ENCODE assay signal across 8 mouse cellular contexts in genomic region chr4:53440816-53441571, GRCm38 (mm10). TPM values are rescaled to one million over a fixed set of nuclear protein-coding genes. Genes with fewer than 3 reads are reported as not detected.
DNase-seq lines count a peak whose midpoint lies in the region; ATAC-seq and TF ChIP-seq lines count a peak whose summit lies in the region.

No protein-coding gene starts in this region.

- WGBS in hindbrain, embryonic 15.5 days, result 1% methylated on average over 45 of the region's 45 CpGs
- WGBS in macrophage (ENCODE audit: missing documents), result 4% methylated on average over 41 of the region's 45 CpGs

- DNase-seq in R1 (ENCODE audit: low read depth, low spot score), result peak; percentile 60
- peak; percentile 72 for DNase-seq in cerebellum, adult 8-10 months
- peak; percentile 54 to 57 for DNase-seq in frontal cortex, postnatal 14 days (ENCODE audit: low spot score in 2 of 2)
- peak; percentile 63 to 69 for DNase-seq in left cerebral cortex, adult 2 months (ENCODE audit: extremely low spot score in 1 of 2, low spot score in 2 of 2)
- DNase-seq in right cerebral cortex, adult 2 months (ENCODE audit: low spot score in 2 of 2), result peak; percentile 73
- DNase-seq in c-Kit-positive CD71-positive TER-119-positive erythroid progenitor cells, embryonic 14.5 days (ENCODE audit: low spot score), result no peak

- peak overlapping the region; percentile 97 for H3K4me3 ChIP-seq in hindbrain, embryonic 15.5 days
- peak overlapping the region; percentile 96 for H3K4me3 ChIP-seq in left cerebral cortex, adult 2 months
- peak overlapping the region; percentile 25 for H3K4me3 ChIP-seq in macrophage (ENCODE audit: inconsistent target)

- H3K79me2 ChIP-seq in macrophage (ENCODE audit: inconsistent target), result peaks cover 28% of the 10 kb centered on the region

- H3K27ac ChIP-seq in hindbrain, embryonic 15.5 days (replicated peaks), result peak overlapping the region; percentile 83
- peak overlapping the region; percentile 98 for H3K27ac ChIP-seq in left cerebral cortex, adult 2 months
- no peak overlapping the region for H3K27ac ChIP-seq in macrophage

- peak; percentile 40 for ATAC-seq in hindbrain, embryonic 15.5 days (ENCODE audit: low FRiP score, low read depth)

- H3K4me2 ChIP-seq in hindbrain, embryonic 15.5 days, result peak overlapping the region; percentile 81

- intact Hi-C loops in left cerebral cortex, adult 2 months (cut with DNase I), result loop anchor here (1.0 to 5.0 kb wide), 5 partner anchors 36 to 151 kb away; no protein-coding TSS in a partner anchor

- H3K36me3 ChIP-seq in hindbrain, embryonic 15.5 days, result no peaks in the 10 kb centered on the region
- H3K36me3 ChIP-seq in macrophage (ENCODE audit: inconsistent target), result no peaks in the 10 kb centered on the region

- H3K27me3 ChIP-seq in hindbrain, embryonic 15.5 days, result no peaks in the 10 kb centered on the region

- peak overlapping the region; percentile 79 for H3K9ac ChIP-seq in hindbrain, embryonic 15.5 days

- TF ChIP-seq CTCF in left cerebral cortex, adult 2 months (IDR thresholded peaks at IDR 0.05), result no peak; the same call in 1 of the 2 replicates

- H3K4me1 ChIP-seq in hindbrain, embryonic 15.5 days (replicated peaks), result peaks cover 33% of the 10 kb centered on the region

- no peaks in the 10 kb centered on the region for H3K9me3 ChIP-seq in hindbrain, embryonic 15.5 days

RNA-seq across cellular contexts. Expression of gene Slc44a1, which starts 0.8 kb away (rescaled TPM):
- polyA plus RNA-seq in hindbrain, embryonic 15.5 days (2015; fragmentation: Nextera tagmentation; extraction: Ambion mirVana), result 11.2 TPM in 2 replicates
- 10 to 100 TPM; 58.8 to 59.5 TPM for total RNA-seq in left cerebral cortex, adult 2 months (2021)
- total RNA-seq in macrophage (2018; cell fraction: chromatin; rRNA removed), result 100 to 1,000 TPM in 8 of 26 experiments, 10 to 100 TPM in 18; 15.3 to 654 (median 28.1) TPM
- 100 to 1,000 TPM in 2 of 26 experiments, 10 to 100 TPM in 24; 22.7 to 193 (median 36.7) TPM for total RNA-seq in macrophage (2018; cell fraction: cytosol; rRNA removed)
- 100 to 1,000 TPM in 8 of 26 experiments, 10 to 100 TPM in 18; 24.3 to 545 (median 43.8) TPM for total RNA-seq in macrophage (2018; cell fraction: nucleus; rRNA removed)
- 32.2 to 42.5 TPM (median 33.2 TPM) in 3 replicates for polyA plus RNA-seq in macrophage (2018)

Comparison
In these comparisons a context has a peak if more than half of its experiments do, and no peak if none do; other contexts are left out.
1. H3K4me3 ChIP-seq: peak in every context shown above with its lines; median percentile 97 in hindbrain, embryonic 15.5 days; 96 in left cerebral cortex, adult 2 months; 25 in macrophage.